Mouse (Mus musculus) kidney, embryonic 15.5 days (tissue): ENCODE measurements around the gene Thap2. TPM values are rescaled to one million over a fixed set of nuclear protein-coding genes. Genes with fewer than 3 reads are reported as not detected.

ENCODE experiments used
- ATAC-seq: fragments of 200-750 bp; cut with Nextera tagmentation; replicated peaks from 2 replicates; pipeline ENCODE4 v1.8.0; 2017; ENCODE audit warnings: moderate TSS enrichment; ENCODE audit not compliant: low FRiP score
- H3K27ac ChIP-seq: fragments of 300-500 bp; sonication (generic); 2 replicates; pipeline ENCODE4 v1.5.1; 2015; ENCODE audit warnings: mild to moderate bottlenecking, inconsistent platforms
- H3K27me3 ChIP-seq: fragments of 300-500 bp; sonication (generic); 2 replicates; pipeline ENCODE4 v1.6.1; 2015; ENCODE audit warnings: inconsistent platforms
- H3K36me3 ChIP-seq: fragments of 300-500 bp; sonication (generic); 2 replicates; pipeline ENCODE4 v1.6.1; 2015; ENCODE audit warnings: inconsistent platforms
- H3K4me1 ChIP-seq: fragments of 300-500 bp; sonication (generic); 2 replicates; pipeline ENCODE4 v1.6.1; 2015; ENCODE audit warnings: inconsistent platforms
- H3K4me2 ChIP-seq: fragments of 300-500 bp; sonication (generic); 2 replicates; pipeline ENCODE4 v1.6.1; 2015; ENCODE audit warnings: moderate library complexity, mild to moderate bottlenecking, inconsistent platforms
- H3K4me3 ChIP-seq: fragments of 300-500 bp; sonication (generic); replicated peaks from 2 replicates; pipeline ENCODE4 v1.5.1; 2015; ENCODE audit warnings: mild to moderate bottlenecking, inconsistent platforms
- H3K9ac ChIP-seq: fragments of 300-500 bp; sonication (generic); 2 replicates; pipeline ENCODE4 v1.6.1; 2015; ENCODE audit warnings: mild to moderate bottlenecking, inconsistent platforms
- H3K9me3 ChIP-seq: fragments of 300-500 bp; sonication (generic); replicated peaks from 2 replicates; pipeline ENCODE4 v1.6.1; 2016; ENCODE audit warnings: inconsistent platforms
- WGBS: fragments of 180-500 bp; shearing (Covaris S2); methylation state at CpG from one replicate; pipeline ENCODE4 v1.1.7; 2015; ENCODE audit warnings: mixed read lengths; 5-methylcytosine and 5-hydroxymethylcytosine counted together
- polyA plus RNA-seq: library from polyadenylated mRNA; unstranded; fragments of >200 nt; fragmentation: Nextera tagmentation; extraction: Ambion mirVana; gene quantifications from 2 replicates; pipeline ENCODE4 v1.2.1, GENCODE M21; 2015

The Thap2 gene
- polyA plus RNA-seq, 1 experiment from 2014 or later, result 24.0 TPM

GRCm38 (mm10) chr10:115323295-115323694 is 60.9 kb downstream of the Thap2 start:
- no peak for ATAC-seq
- Histone ChIP-seq H3K27me3 (0 out of 2 replicates have a peak, but pooled peaks cover 4% of the 10 kb centered on the region), H3K4me2 (no peak overlapping the region)

DNA sequence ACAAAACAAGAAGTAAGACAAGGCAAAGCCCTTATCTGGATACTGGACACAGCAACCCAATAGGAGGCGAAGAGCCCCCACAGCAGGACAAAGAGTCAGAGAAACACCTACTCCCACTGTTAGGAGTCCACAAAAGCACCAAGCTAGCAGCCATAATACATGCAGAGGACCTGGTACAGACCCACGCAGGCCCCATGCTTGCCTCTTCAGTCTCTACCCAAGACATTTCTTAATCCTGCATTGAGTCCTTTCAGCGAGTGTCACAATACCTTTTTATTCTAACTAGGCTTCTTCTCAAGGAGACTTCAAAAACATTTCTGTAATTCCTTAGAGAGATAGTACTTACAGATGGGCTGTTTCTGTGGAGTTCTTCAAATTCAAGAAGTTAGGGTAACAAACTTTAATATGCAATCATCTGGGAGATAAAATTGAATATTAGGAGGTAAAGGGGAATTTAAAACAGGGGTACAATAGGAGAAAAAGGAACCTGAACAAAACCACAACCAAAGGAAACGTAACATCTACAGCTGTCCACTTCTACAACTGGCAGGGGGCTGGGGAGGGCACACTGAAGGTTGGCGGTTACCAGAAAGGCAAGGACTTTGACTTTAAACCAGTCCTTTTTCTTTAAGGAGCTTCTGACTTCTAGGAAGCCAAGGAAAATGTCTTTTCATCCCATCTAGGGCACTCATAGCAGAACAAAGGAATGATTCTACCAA is 62.8 kb downstream of the Thap2 start:
- 0 out of 2 replicates have a peak, but pooled peaks cover 4% of the 10 kb centered on the region for H3K27me3 ChIP-seq
- WGBS, result 85% methylated on average over 5 of the region's 5 CpGs
- H3K9ac ChIP-seq, result no peak overlapping the region
- H3K4me3 ChIP-seq, result no peak overlapping the region
- no peak overlapping the region for H3K27ac ChIP-seq
- no peaks in the 10 kb centered on the region for H3K36me3 ChIP-seq
- ATAC-seq, result no peak
- H3K4me1 ChIP-seq, result peaks cover 1% of the 10 kb centered on the region; the same call in 1 of the 2 replicates
- H3K9me3 ChIP-seq, result no peaks in the 10 kb centered on the region
- H3K4me2 ChIP-seq, result no peak overlapping the region

More at GRCm38 (mm10) chr10:115323295-115323694, 60.9 kb downstream of the Thap2 start:
- H3K4me1 ChIP-seq, result no peaks in the 10 kb centered on the region
- 12% methylated on average over 6 of the region's 6 CpGs for WGBS
- no peak overlapping the region for H3K9ac ChIP-seq
- H3K9me3 ChIP-seq, result no peaks in the 10 kb centered on the region
- no peak overlapping the region for H3K27ac ChIP-seq
- H3K36me3 ChIP-seq, result no peaks in the 10 kb centered on the region
- no peak overlapping the region for H3K4me3 ChIP-seq

Other genes with a start within 250 kb of the Thap2 start
- gene Tph2, start 199.4 kb downstream of the Thap2 start, polyA plus RNA-seq, result not detected in 2 replicates
- gene Tbc1d15, start 133.0 kb downstream of the Thap2 start, polyA plus RNA-seq, result 52.3 and 57.0 TPM in 2 replicates
- 5.3 and 5.4 TPM in 2 replicates for gene Rab21, start 68.8 kb downstream of the Thap2 start, polyA plus RNA-seq
- gene Tmem19, start 21.9 kb downstream of the Thap2 start, polyA plus RNA-seq, result 32.1 and 34.2 TPM in 2 replicates
- 19.9 and 21.5 TPM in 2 replicates for gene Zfc3h1, start 516 bp upstream of the Thap2 start, polyA plus RNA-seq
- gene A930009A15Rik, start 185.5 kb upstream of the Thap2 start, polyA plus RNA-seq, result 0.21 and 0.22 TPM in 2 replicates
- 6.9 and 7.8 TPM in 2 replicates for gene Lgr5, start 203.3 kb upstream of the Thap2 start, polyA plus RNA-seq